Mouse (Mus musculus) heart, postnatal 4 days (tissue): ENCODE measurements around the gene Fgfrl1. TPM values are rescaled to one million over a fixed set of nuclear protein-coding genes. Genes with fewer than 3 reads are reported as not detected.
"Not testable (repeated sequence)": the region's sequence is repeated elsewhere in the genome, so short reads cannot be mapped to it uniquely, and the experiment has no call there.

Source experiments
- DNase-seq: peaks from one replicate; pipeline ENCODE4 v3.0.0; 2021
- total RNA-seq, 2 experiments: library from RNA; stranded (reverse); gene quantifications; 2 replicates each; pipeline ENCODE4 v1.2.3; 2021

Fgfrl1 gene
- total RNA-seq, 2 experiments from 2014 or later = 24.7 to 27.0 TPM

- DNase-seq = no peak
Observed at GRCm38 (mm10) chr5:108701341-108702021, 9.3 kb downstream of the Fgfrl1 start.

- no peak for DNase-seq
Observed at GRCm38 (mm10) chr5:108703754-108704626, 11.8 kb downstream of the Fgfrl1 start.

GRCm38 (mm10) chr5:108707758-108708157 lies 15.6 kb downstream of the Fgfrl1 start:
- DNase-seq = no peak

GRCm38 (mm10) chr5:108708419-108708818 lies 16.2 kb downstream of the Fgfrl1 start:
- no peak for DNase-seq

- no peak for DNase-seq
Observed at GRCm38 (mm10) chr5:108708981-108709731, 17.0 kb downstream of the Fgfrl1 start.

DNA sequence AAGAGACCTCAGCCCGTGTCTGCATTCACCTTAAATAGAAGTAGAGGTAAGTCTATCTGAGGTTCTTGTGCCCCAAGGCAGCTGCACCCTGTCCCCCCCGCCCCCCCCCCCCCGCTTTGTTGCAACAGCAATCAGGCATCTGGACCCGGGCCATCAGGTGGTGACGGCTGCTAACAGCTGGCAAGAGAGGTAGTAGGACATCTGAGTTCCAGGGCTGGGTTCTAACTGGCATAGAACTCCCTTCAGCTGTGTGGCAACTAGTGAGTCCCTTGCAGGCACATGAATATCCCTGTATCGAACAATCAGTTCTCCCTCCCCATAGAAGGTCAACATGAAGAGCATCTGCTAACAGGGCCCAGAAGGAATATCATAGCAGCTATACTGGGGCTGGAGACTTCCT lies 19.8 kb downstream of the Fgfrl1 start:
- no peak for DNase-seq

DNA sequence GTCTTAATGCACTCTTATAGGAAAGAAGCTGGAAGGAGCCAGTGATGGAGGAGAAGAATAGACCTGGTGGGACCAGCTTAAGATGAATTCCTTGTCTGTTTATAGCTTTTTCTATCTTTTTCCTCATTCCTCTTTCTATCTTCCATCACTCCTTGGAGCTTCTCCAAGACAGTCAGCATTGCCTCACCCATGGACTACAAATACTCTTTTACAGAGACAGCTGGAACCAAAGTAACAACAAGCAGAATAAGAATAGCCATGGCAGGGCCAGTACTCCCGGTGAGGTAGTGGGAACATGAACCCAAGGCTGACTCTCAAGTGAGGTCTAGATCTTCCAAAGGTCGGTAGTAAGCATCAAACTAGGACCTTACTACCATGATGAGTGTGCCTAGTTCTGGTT lies 20.9 kb downstream of the Fgfrl1 start:
- no peak for DNase-seq

DNA sequence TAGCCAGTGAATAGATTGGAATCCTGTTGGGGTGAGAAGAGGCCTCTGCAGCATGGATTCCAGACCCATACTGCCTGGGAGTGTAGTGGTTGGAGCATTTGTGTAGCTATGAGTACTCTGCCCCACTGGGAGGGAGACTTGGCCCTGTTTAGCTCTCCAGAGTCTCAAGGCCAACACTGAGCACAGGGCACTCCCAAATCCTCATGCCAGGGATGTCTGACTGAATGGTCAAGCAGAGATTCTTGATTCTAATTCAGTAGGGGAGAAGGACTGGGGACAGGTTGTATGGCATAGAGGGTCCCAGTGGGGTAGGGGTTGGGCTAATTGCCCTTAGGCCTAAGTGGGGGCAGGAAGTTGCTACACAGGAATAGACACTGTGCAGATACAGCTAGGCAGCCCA lies 21.5 kb downstream of the Fgfrl1 start:
- DNase-seq = no peak

DNA sequence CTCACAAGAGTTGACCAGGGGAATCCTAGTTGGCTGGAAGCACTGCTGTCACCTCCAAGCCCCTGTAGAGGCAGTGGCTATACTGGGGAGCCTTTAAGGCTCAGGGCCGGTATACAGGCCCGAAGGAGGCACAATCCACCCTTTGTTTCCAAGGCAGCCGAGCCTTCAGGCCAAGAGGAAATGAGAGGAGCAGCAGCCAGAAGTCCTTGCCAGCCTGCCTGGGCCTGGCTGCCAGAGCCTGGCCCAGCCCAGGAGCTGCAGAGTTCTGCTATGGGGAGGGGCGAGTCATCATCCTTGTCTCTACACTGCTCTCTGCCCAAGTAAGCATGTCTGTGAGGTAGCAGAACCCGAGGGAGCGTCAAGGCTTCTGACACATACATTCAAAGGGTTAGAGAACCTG lies 22.0 kb downstream of the Fgfrl1 start:
- DNase-seq = peak; percentile 28

- DNase-seq = no peak
Observed at GRCm38 (mm10) chr5:108715974-108716373, 23.8 kb downstream of the Fgfrl1 start.

- no peak for DNase-seq
Observed at GRCm38 (mm10) chr5:108718051-108718450, 25.9 kb downstream of the Fgfrl1 start.

DNA sequence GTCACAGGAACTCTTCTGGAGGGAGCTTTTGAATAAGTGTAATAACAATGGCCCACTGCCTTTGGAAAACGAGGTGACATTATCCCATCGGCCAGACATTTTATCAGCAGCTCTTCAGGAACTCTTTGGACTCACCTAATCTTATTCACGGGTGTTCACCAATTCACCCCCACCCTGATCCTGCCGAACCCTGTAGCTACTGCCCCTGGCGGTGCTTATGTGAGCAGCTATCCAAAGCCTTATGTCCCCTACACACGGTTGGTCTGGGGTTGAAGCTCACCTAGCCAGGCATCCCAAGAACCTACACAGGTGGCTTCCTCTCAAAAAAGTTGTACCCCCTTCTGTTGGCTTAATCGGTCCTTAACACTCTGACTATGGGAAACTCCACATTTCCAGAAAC lies 27.6 kb downstream of the Fgfrl1 start:
- no peak for DNase-seq

- DNase-seq = no peak
Observed at GRCm38 (mm10) chr5:108724006-108724405, 31.8 kb downstream of the Fgfrl1 start.

- DNase-seq = peak; percentile 80
Observed at GRCm38 (mm10) chr5:108726557-108727248, 34.5 kb downstream of the Fgfrl1 start.

GRCm38 (mm10) chr5:108727425-108727824 lies 35.2 kb downstream of the Fgfrl1 start:
- DNase-seq = no peak

DNA sequence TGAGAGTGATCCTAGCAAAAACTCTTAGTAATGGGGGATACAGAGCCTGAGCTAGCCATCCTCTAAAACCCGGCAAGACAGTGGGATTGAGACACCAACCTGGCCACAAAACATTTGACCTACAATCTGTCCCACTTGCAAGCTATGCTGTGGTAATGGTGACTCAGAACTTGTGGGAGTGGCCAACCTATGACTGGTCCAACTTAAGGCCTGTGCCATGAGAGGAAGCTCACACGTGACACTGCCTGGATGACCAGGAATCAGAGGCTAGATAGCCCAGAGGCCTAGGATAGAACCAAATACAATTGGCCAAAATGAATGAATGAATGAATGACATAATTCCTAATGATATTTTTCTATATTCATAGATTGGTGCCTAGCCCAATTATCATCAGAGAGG lies 49.7 kb downstream of the Fgfrl1 start:
- DNase-seq = no peak

DNA sequence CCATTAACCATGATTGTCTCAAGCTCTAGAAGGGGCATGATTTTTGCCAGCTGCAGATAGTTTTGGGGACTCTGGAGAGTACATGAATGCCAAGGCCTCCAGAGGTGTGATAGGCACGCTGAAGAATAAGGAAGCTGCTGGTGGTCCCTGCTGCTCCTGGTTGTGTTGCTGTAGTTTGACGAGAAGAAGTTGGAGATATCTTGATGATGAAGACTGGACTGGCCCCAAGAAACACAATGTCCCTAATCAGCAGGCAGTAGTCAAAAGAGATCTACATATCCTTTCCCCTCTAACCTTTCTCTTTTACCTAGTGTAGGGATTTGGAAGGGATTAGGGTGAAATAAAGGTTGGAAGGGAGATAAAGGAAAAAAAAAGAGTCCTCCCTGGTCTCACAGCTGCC lies 50.4 kb downstream of the Fgfrl1 start:
- no peak for DNase-seq

GRCm38 (mm10) chr5:108743856-108744255 lies 51.7 kb downstream of the Fgfrl1 start:
- DNase-seq = no peak

- DNase-seq = no peak
Observed at GRCm38 (mm10) chr5:108744629-108745028, 52.4 kb downstream of the Fgfrl1 start.

DNA sequence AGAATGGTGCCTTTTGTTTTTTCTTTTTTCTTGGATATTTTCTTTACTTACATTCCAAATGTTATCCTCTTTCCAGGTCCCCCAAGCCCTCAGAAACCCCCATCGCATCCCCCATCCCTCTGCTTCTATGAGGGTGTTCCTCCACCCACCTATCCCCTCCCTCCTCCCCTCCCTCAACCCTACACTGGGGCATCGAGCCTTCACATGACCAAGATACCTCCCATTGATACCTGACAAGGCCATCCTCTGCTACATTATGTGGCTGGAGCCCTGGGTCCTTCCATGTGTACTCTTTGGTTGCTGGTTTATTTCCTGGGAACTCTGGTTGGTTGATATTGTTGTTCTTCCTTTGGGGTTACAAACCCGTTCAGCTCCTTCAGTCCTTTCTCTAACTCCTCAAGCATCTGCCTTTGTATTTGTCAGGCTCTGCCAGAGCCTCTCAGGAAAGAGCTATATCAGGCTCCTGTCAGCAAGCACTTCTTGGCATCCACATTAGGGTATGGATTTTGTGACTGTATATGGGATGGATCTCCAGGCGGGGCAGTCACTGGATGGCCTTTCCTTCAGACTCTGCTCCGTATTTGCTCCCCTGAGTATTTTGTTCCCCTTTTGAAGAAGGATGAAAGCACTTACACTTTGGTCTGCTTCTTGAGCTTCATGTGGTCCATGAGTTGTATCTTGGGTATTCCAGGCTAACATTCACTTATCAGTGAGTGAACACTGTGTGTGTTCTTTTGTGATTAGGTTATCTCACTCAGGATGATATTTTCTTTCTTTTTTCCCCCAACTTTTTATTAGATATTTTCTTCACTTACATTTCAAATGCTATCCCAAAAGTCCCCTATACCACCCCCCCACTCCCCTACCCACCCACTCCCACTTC lies 58.4 kb downstream of the Fgfrl1 start:
- DNase-seq = no peak

DNA sequence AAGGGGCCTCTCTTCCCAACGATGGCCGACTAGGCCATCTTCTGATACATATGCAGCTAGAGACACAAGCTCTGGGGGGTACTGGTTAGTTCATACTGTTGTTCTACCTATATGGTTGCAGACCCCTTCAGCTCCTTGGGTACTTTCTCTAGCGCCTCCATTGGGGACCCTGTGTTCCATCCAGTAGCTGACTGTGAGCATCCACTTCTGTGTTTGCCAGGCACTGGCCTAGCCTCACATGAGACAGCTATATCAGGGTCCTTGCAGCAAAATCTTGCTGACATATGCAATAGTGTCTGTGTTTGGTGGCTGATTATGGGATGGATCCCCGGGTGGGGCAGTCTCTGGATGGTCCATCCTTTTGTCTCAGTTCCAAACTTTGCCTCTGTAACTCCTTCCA lies 59.1 kb downstream of the Fgfrl1 start:
- DNase-seq = not testable (repeated sequence)
